Mouse (Mus musculus): ENCODE measurements around the gene Cyth3.

- no peak for TF ChIP-seq CTCF (IDR thresholded peaks at IDR 0.05; ENCODE audit: low read depth, low read length)
- no peak for TF ChIP-seq POLR2A (IDR thresholded peaks at IDR 0.05; ENCODE audit: borderline replicate concordance, low read depth, low read length)
Measured at GRCm38 (mm10) chr5:143659021-143659523, 36.8 kb downstream of the Cyth3 start.
